Mouse (Mus musculus): ENCODE measurements at regions not wholly inside any gene's neighbourhood (a gene's known extent, or its start where the extent isn't known, plus 50 kb on each side); places are given as distances from the start of the nearest gene placed in this dataset.

DNA sequence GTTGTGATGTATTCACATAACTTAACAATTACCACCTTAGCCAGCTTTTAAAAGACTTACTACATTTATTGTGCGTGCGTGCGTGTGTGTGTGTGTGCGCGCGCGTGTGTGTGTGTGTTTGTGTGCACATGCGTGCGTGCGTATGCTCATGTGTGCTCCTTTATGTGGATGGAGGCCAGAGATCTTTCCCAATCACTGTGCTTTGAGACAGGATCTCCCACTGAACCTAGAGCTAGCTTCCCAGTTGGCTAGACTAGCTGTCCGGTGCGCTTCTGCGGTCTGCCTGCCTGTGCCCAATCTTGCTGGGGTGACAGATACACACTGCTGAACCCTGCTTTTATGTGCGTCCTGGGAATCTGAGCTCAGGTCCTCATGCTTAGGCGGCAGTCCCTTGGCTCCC lies 50.1 kb upstream of the Arhgap29 start:
- no peak for DNase-seq (ENCODE audit: low spot score in 2 of 2)

DNA sequence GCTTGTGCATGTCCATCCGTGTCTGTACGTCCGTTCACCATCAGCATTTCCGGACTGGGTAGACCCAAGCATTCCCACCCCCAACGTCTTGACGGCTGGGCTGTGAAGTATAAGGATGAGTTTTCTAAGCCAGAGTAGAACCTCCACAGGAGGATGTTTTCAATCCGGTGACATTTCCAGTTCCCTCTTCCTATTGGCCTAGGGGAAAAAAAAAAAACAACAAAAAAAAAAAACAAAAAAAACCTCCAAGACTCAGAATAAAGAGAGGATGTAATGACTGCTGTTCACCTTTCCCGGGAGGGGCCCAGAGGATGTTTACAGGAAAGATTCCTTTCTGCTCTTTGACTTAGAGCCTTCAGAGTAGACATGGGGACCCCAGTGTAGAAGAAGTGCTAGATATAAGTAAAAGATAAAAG lies 51.9 kb upstream of the Arhgap29 start:
- no peak for DNase-seq (ENCODE audit: low spot score in 2 of 2)

DNA sequence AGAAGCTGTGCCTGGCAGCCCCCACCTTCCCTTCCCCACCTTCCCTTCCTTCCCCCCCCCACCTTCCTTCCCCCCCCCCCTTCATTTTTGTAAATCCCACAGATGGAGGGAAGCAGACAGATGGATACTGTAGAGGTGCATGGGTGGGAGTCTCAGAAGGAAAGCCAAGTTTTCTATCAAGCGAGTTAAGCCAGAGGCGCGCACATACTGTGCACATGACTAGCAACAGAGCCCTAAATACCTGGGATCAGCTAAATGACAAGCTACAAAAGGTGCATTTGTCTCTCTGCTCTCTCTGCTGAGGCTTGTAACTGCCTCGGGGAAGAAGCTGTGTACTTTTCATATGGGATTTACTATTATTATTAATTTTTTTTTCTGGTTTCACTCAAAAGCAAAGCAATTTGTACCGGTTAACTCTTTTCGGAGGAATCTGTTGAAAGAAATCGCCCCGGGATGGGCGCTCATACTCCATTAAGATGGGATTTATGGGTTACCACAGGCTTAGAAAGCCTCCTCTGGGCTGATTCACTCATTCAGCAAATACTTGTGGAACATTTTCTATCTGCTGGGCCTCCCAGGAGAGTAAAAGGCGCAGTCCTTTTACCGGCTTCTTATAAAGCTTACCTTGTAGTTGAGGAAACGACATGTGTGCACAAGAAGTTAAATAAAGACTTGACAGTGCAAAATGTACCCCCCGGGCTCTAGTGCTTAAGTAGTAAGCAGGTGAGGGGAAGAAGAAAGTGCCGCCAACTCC lies 54.3 kb upstream of the Arhgap29 start:
- no peak for DNase-seq (ENCODE audit: low spot score in 2 of 2)

DNA sequence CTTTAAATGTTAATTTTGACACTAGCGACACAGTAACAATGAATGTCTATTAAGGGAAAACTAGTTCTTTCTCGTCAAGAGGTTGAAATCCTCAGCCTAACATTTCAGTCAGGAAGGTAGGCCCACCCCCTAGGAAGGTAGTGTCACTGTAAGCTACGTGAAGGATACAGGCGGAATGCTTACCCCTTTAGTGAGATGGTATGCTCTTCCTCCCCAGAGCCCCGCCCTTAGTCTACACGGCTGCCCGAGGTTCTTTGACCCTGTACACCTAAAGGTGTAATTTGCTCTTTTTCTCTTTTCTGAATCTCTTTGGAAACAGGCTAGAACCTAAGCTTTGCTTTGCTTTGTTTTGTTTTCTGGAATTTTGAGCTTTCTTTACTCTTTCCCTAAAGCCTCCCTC lies 58.7 kb upstream of the Arhgap29 start:
- no peak for DNase-seq (ENCODE audit: low spot score in 2 of 2)

DNA sequence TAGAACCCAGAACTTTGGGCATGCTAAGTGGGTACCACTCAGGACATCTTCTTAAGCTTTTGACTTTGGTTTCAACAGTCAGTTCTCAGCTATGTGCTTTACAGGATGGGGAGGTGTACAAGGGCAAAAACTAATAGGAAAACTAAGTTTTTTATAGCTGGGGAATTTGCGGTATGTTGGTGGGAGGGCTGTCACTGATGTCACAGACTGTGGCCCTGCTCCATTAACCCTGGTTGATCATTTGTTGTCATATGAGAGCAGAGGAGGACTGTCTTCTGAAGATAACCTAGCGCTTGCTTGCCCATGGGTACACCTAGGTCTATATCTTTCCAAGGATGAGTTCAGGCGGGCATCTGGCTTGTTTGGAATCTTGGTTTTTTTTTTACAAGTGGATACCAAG lies 59.7 kb upstream of the Arhgap29 start:
- no peak for DNase-seq (ENCODE audit: low spot score in 2 of 2)

DNA sequence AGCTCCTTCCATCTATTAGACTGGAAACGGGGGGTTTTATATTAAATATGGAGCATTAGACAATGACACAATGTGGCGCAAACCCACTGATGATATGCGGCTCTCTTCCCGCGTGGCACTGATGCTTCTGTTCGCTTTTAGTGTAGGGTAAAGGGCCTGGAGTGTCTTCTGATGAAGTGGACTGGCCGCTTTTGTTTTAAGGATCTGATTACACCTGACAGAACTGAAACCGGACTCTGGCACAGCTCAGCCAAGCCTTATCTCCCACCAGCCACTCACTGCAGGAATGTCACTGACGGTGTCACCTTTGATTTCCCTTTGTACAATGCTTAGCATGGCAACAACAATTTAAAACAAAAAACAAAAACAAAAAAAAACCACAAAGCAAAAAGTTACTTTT lies 61.0 kb upstream of the Arhgap29 start:
- DNase-seq (ENCODE audit: low spot score in 2 of 2): no peak

DNA sequence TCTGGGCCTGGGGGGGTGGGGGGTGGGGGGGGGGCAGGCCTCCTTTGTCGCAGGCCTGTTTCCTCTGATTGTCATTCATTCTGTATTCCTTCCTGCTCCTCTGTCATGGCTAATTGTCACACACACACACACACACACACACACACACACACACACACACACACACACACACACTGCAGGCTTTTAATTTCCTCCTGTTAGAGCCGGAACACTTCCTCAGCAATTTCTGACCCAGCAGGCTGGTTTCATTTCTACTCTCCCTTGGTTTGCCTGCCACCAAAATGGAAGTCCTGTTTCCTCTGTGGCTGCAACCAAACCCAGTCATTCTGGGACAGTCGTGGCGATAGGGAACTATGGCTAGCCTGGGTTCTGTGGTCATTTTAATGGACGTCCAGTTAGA lies 61.8 kb upstream of the Arhgap29 start:
- DNase-seq (ENCODE audit: low spot score in 2 of 2): no peak

DNA sequence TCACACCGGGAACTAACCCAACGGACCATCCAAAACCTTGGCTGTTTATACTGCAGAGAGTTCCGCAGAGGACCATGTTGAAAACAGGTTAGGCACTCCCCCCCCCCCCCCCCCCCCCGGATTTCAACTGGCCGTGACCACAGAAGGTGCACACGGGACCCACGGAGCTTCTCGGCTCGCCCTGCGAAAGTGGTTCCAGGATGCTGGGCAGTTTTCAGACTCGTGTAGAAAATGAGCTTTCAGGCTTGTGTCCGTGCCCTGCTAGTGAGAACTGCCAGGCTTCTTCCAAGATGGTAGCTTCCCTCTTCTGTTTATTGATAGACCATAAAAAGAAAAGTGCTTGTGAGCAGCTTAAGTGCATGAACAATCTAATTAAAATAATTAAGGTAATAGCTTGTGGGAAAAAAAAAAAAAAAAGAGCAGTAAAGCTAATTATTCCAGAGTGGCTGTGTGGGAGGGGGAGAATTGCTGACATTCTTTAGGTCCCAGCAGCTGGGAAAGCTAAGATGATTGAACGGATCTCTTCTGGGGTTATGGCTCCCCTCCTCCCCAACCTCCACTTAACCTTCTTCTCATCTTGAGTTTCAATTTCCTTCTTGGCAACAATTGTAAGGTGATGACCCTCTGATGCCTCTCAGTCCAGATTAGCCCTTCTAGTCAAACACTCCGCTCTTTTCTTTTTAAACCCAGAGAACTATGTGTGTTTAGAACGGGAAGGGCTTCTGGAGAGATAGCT lies 65.3 kb upstream of the Arhgap29 start:
- no peak for DNase-seq (ENCODE audit: low spot score in 2 of 2)

DNA sequence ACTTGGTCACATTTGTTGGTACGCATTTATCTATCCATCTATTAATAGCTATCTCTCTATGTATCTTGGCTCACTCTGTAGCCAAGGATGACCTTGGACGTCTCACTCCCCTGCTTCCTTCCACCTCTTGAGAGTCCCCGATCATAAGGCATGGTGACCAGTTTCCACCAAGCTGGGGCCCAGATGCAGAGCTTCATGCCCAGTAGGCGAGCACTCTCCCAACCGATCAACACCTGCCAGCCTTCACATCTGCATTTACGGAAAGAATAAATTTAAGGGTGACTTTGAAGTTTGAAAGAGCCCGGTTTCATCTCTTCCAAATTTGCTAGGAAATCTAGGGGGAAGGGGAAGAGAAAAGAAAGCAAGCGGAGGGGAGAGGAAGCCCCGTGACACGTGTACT lies 66.0 kb upstream of the Arhgap29 start:
- DNase-seq (ENCODE audit: low spot score in 2 of 2): no peak

DNA sequence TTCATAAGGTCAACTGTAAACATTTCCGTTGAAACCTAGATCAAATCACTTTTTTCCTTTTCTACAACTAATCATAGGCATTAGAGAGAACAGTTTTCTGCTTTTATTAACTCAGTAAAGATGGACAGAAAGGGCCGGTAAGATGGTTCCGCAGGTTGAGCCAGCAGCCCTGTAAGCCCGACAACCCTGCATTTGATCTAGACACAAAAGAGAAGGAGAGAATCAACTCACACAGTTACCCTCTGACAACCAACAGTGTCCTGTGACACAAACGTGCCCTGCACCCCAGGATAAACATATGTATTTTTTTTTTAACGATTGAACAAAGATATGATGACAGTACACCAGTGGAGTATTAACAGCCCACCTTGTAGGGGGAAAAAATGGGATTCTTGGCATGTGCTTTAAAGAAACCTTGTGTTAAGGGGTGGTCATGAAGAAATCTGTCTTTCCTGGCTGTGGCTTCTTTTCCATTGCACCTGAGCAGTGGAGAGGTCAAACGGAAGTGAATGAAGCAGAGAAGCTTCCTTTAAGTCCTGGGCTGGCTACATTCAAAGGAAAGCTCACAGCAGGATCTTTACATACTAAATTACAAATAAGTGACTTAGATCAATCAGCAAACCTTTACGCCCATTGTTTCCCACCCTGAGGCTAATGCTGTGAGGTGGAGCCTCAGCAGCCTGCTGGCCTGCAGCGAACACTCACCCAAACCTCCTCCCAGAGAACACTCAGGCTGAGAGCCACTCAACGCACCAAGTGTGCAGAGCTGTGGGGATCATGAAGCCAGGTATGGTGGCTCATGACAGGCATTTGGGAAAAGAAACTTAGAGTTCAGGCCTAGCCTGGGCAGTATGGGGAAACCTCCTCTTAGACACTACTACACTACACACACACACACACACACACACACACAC lies 66.8 kb upstream of the Arhgap29 start:
- no peak for DNase-seq (ENCODE audit: low spot score in 2 of 2)

DNA sequence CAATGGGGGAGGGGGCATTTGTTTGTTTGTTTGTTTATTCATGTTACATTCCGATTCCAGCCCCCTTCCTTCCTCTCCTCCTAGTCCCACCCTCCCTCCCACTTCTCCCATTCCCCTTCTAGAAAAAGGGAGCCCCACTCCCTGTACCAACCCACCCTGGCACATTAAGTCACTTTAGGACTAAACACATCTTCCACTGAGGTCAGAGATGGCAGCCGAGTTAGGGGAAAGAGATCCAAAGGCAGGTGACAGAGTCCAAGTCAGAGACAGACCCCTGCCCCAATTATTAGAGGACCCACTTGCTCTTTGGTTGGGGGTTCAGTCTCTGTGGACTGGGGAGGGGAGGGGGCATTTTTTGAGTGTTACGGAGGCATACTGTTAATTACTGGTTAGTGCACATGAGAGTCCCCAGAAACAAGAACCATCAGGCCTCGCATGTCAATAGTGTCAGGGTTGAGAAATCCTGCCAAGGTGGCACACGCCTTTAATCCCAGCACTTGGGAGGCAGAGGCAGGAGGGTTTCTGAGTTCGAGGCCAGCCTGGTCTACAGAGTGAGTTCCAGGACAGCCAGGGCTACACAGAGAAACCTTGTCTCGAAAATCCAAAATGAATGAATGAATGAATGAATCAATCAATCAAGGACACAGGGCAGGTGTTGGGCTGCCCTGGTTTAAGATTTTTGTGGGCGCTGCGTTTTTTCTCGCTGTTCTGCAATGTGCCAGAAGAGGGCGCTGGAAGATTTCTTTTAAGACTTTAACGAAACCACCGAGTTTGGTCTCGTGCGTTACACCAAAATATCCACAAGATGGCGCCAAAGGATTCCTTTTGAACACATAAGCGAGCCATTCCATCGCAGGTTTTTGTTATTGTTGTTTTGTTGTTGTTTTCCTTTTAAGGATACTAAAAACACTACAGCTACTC lies 67.8 kb upstream of the Arhgap29 start:
- peak; percentile 84 to 89 for DNase-seq (ENCODE audit: low spot score in 2 of 2)

DNA sequence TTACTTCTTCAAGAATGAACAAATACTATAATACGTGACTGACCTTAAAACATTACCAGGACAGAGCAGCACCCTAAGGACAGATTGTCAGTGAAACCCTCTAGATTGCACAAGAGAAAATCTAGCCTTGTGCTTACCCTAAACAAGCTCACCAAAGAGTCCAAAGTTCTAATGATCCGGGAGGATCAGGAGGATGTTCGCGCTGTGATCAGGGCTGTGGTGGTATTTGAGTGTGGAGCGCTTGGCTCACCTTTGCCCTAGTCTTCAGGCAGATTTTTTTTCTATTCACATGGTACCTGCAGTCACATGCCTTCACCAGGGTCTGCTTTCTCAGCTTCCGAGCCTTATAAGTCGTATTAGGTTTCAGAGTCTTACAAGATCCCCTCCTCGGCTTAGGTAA lies 65.3 kb upstream of the Abcd3 start:
- no peak for DNase-seq (ENCODE audit: low spot score in 2 of 2)

DNA sequence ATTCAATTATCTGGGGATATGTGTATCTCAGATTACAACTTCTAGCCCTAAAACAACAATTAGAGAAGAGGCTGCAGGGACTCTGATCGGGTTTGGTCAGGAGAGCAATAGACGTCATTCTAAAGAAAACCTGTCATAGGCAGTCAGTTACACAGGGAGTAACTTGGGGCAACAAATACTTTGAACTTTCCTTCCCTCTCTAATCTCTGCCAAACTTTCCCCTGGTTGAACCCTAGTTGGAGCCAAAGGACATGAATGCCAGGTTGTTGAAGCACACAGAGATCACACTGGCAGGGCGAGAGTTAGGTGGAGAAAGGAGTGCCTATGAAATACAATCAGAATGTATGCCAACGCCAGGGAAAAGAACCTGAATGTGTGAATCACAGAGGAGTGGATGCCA lies 60.0 kb upstream of the Abcd3 start:
- DNase-seq (ENCODE audit: low spot score in 2 of 2): no peak

DNA sequence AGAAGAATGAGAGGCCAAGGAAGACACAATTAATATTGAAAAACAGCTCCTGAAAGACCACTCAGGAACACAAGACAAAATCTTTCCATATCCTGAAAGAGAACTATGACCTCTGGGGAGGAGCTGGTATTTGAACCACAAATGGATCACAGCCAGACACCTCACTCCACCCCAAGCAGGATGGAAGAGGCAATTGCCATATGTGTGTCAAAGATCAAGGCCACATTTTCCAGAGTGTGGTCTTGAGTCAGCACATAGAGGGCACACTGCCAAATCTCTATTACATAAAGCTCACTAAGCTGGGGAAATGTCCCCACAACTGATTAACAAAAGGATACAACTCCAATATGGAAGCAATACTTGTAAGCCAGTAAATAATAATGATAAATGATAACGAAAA lies 59.5 kb upstream of the Abcd3 start:
- no peak for DNase-seq (ENCODE audit: low spot score in 2 of 2)

DNA sequence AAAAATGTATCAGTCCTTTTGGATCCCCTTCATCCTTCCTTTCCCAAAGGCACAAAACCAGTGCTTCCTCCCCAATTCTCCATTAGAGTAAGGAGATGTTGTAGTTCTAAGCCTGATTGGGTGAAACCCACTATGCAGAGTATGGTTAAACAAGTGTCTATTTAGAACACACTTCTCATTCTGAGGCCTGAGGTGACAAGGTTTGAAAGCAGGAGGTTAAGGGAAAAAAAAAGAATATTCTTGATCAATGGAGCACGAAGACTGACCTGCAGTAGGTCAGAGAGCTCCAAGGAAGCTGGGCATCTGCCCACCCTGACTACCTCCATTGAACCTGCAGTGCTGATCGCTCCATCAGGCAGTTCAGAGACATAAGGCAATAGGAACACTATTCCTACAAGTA lies 58.5 kb upstream of the Abcd3 start:
- DNase-seq (ENCODE audit: low spot score in 2 of 2): no peak

DNA sequence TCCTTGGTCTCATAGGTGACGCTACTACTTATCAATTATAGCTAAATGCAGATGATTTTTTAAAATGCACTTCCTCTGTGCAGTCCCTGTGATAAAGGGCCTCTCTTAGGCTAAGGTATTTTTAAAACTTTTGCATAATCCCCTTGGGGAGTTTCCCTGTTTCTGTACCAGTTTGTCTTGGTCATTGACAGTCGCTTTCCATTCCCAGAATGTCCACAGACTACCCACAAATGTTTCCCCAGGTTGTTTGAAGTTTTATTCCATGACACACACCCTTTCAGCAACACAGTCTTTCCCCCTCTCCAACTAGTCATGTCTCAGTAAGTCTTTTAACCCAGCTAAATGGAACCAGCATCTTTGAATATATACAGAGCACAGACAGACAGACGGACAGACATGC lies 57.6 kb upstream of the Abcd3 start:
- no peak for DNase-seq (ENCODE audit: low spot score in 2 of 2)

DNA sequence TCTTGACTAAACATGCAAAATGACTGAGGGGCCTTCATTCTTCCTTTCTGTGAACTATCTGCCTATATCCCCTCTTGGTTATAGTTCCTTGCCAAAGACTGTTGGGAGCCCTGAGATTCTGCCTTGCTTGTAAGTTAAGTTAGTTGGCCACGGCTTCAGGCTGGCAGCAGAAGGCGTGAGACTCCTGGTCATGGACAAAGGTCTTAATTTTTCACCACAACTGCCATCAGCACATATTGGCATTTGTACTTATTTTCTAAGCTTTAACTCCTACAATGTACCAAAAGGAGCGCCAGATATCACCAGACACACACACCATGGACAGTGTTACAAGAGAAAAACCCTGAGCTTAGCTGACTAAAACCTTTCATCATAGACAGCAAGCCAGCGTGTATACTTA lies 56.7 kb upstream of the Abcd3 start:
- no peak for DNase-seq (ENCODE audit: low spot score in 2 of 2)

DNA sequence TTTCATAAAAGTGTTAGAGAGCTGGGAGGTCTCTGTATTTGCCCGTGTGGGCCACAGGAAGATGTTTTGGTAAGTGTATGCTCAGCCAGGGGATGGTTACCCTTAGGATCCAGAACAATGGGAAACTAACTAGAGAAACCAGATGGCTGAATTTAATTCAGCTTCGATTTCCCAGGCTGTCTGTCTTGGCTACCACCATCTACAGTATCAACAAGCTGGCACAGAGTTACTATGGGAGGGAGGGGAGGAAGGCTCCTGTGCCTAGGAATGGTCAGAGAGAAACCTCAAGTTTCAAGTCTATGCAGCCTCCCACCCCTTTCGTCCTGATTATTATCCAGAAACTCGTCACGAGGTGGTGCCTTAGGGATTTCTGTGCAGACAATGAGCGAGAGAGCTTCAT lies 55.6 kb upstream of the Abcd3 start:
- DNase-seq (ENCODE audit: low spot score in 2 of 2): no peak

DNA sequence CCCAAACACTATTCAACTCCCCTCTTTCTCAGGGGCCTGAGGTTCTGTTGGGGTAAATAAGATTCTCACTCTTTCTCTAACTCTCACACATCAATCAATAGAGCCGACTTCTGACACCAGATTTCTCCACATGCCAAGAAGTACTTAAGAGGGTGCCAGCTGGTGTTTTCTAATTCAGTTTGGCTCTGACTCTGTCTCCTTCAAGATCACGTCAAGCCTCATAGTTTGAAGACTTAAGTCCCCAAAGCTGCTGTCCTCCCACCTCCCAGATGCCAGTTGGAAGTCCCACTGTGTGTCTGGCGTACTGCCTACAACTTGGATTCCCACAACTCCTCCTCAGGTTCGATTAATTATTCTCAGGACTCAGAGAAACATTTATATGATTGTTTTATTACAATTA lies 54.6 kb upstream of the Abcd3 start:
- DNase-seq (ENCODE audit: low spot score in 2 of 2): no peak

DNA sequence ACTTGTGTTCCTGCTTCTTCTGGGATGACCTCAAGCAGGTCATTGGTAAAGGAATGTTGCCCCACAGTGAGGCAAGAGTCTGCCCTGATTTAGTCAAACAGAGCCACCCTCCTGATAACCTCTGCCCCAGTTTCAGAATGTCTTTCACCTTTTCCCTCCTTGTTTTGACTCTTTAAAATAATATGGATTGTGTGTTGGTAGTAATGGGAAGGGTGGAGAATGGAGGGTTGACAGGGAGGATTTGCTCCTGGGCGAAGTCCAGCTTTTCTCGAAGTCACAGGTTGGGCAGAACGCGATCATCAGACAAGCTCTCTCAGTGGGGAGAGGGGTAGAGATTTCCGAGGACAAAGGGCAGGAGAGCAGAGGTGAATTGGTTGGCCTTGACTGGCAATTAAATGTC lies 52.2 kb upstream of the Abcd3 start:
- no peak for DNase-seq (ENCODE audit: low spot score in 2 of 2)

DNA sequence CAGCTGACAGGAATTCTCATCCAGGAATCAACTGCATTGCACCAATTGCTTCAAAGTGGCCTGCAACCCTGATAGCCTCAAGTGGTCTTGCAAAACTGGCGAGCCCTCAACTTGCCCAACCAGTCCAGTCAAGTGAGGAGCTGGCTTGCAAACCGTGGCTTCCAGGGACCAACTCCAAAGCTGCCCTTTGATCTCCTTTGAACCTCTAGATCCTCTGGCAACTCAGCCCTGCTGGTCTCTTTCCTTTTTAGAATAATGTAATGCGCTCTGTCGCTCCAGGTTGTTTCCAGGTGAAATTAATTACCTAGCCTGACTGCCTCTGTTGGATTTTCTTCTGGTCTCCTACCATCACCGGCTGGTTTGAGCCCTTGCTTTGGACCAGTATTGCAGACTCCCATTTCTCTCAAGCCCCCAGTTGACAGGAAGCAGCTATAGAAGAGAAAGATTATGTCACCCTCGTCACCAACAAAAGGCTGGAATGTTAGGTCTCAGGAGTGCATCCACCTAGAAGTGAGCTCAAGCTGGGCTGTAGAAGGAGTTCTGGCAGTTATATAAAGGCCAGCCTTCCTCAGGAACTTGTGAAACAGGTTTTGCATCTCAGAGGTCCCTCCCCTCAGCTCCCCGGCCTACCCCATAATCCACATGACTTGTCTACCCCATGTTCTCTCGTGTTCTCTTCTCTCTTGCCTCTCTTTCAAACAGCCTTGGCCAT lies 49.8 kb upstream of the Abcd3 start:
- peak; percentile 41 to 53 for DNase-seq (ENCODE audit: low spot score in 2 of 2)
